Mouse (Mus musculus): ENCODE data around the gene Tnfrsf25.
A peak's percentile ranks its signal among the peaks of the same experiment; 100 is the strongest.

Gene Tnfrsf25

DNA sequence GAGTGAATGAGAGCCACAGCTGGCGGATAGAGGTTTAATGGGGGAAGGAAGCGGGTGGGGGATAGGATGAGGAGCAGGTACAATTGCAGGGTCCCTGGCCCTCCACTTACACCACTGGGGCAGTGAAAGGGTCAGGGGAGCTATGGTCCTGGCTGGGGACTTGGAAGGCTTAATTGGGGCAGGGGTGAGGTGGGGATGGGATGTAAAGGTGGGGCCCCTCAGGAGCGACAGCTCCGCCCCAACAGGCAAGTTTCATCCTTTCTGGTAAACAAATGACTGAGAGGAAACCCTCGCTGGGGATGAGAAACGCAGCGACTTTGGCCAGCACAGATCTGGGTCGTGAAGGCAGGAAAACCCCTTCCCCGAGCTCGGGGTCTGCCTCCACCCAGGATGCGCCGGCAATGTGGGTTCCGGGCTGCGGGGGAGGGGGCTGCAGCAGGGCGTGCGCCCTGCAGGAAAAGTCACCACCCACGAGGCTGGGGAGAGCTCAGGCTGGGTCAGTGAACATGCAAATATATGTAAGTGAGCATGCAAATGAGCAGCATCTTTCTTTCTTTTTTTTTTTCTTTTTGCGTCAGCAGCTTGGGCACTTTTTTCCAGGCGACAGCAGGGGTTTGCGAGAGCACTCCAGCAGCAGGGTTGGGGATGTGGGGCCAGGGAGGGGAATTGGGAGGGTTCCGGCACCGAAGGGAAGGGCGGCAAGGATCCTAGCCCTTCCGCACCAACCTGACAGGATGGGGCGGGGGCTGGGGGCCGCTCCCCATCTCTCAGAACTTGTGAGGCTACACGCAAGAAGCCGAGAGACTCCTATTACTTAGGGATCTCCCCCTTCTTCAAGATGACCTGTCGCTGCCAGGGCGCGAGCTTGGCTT, 4.8 kb downstream of the Tnfrsf25 start:
- no peak for DNase-seq (ENCODE audit: low read depth)

DNA sequence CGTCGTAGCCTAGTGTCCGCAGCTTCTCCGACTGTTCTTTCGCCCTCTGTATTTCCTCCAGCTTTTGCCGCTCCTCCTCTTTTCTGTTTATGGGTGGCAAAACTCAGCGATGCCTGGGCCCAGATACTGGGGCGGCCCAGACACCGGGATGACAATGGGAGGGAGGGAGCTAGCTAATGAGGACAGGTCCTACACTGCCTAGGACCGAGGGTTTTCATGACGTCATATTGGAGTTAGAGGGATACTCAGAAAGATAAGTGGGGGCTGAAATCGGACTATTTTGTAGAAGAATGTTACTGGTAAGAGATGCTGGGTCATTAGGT, 5.4 kb downstream of the Tnfrsf25 start:
- no peak for DNase-seq (ENCODE audit: low read depth)

DNA sequence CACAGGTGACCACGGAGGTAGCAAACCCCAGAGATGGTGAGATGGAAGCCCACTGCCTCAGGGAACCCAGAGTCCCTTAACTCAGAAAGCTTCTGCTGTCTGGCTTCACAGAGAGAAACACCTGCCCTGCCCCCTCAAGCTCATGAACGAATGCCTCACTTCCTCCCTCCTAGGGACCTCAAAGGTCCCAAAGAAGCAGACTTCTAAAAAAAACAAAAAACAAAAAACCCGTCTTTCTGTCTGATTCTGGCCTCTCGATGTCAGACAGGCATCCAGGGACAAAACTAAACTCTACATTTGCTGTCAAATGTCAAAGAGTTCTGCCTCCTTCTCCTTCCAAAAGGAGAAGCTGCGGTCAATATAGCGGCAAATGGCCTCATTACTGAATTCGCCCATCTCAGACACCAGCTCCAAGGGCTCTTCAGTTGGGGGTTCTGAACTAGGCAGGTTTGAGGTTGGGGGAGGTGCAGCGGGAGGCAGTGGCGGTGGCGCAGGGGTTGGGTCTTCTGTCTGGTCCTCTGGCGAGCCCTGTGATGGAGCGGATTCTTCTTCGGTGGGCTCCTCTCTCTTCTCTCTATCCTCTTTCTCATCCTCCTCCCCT, 8.7 kb downstream of the Tnfrsf25 start:
- no peak for DNase-seq (ENCODE audit: low read depth)

DNA sequence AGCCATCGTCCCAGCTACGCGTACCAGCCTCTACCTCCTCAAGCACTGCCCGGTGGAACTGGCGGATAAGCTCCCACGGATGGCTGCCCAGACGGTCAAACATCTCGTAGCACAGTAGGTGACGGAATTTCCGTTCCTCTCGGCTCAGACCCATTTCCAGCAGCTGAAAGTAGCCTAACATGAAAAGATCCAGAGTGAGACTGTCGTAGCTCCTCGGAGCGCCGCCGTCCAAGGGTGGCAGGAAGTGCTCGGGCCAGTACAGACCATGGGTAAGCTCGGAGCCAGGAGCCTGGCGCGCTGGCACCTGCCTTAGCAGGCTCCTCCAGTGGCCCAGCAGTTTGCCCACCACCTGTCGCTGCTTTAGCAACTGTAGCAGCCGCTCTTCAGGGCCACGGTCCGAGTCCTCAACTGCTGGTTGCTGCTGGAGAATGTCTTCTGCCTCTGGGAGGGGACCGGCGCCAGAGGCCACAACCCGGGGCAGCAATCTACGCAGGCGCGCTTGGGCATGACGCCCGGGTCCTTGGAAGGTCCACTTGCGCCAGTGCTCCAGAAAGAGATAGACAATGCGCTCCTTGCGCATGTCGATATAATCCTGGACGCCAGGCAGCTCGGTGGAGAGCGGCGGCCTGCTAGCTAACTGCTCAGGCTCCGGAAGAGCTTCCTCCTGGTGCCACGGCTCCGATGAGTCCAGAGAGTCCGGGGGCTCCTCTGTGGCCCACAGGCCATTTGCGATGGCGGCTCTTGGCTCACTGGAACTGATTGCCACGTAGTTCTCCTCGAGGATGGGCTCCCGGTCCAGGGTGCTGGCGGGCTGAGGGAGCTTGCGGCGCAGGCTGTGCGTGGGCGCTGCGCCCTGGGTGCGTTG, 9.7 kb downstream of the Tnfrsf25 start:
- DNase-seq (ENCODE audit: low read depth), result no peak

DNA sequence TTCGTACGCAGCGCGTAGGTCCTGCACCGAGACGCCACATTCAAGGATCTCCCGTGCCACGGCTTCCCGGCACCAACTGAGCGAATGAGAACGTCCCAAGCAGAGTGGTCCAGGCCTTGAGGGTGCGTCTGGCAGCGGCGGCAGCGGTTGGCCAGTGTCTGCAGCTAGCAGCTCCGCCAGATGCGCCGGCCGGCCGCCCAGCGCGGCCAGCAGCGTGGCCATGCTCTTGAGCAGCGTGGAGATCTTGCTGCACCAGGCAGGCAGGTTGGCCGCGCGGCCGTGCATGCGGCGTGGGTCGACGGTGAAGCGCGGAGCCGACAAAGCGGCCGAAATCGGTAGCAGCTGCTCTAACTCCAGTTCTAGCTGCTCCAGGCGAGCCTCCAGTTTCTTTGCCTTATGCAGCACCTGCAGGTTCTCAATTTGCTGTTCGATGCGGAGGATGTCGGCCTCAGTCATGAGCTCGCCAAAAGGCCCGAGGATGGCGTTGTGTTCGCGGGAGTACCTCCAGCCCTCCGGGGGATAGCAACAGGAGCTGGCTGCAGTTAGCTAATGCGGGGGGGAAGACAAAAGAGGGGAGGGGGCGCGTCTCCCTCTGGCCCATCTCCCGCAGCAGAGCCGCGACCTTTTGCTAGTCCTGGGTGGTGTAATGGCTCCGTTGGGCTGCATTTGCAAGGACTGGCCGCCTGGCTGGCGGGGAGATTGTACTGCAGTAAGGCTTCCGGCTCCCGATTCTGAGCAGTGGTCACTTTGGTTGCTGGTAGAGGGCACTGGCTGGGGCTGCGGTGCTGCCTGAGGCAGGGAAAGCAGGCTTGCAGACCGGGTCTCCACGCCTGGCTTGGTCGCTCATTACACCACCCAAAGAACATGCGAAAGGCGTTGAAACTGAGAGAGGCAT, 10.5 kb downstream of the Tnfrsf25 start:
- DNase-seq (ENCODE audit: low read depth), result no peak

DNA sequence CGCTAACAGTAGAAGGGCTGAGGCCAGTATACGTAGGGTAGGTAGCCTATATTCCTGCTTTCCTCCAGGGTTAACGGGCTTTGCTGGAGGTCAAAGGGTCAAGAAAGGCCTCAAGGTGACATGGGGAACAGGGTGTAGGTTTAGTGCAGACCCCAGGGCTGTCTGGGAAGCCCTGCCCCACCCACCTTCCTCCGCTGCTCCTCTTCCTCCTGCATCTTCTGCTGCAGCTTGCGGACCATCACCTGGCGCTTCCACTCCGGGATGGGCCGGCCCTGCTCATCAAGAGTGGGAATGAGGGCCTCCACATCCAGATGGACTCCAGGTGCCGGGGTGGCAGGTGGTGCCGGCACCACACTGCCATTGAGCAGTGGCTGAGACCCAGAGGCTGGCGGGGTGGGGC, 12.2 kb downstream of the Tnfrsf25 start:
- no peak for DNase-seq (ENCODE audit: low read depth)

DNA sequence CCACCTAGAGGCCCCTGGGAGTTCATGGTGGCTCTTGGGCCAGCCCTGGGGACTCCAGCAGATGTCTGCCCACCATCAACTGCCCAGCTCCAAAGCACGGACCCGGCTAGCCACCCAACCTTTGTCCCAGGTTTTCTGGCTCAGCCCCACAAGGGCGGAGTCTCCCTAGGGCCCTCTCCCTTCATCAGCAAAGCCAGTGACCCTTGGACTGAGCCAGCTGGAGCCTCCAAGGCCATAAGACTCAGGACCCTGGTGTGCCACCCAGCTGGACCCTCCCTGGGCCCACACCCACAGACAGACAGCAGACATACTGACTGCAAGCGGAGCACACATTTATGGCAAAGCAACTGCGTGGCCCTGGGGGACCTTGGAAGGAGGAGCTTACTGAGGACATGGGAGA, 13.1 kb downstream of the Tnfrsf25 start:
- DNase-seq (ENCODE audit: low read depth), result no peak

DNA sequence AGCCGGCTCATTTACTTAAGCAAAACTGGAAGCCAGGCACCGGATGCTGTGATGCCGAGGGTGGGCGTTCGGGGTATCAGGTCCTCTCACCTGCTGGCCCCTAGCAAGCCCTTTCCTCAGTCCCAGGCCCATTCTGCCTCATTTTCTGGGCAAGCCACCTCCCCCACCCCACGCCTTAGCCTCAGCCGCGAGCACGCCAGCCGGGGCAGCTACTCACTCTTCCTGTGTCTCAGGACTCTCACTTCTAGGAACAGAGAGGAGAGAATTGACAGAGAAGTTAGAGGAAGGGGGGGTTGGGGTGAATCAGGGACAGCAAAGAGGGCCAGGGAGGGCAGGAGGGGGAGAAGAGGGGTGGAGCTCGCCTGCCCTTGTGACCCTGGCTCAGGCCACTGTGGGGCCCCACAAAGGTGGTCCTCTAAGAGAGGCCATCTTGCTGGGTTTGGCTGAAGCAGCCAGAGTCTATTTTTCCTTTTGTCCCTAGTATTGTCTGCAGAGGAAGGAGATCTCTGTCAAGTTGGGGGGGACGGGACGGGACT, 13.7 kb downstream of the Tnfrsf25 start:
- no peak for DNase-seq (ENCODE audit: low read depth)

DNA sequence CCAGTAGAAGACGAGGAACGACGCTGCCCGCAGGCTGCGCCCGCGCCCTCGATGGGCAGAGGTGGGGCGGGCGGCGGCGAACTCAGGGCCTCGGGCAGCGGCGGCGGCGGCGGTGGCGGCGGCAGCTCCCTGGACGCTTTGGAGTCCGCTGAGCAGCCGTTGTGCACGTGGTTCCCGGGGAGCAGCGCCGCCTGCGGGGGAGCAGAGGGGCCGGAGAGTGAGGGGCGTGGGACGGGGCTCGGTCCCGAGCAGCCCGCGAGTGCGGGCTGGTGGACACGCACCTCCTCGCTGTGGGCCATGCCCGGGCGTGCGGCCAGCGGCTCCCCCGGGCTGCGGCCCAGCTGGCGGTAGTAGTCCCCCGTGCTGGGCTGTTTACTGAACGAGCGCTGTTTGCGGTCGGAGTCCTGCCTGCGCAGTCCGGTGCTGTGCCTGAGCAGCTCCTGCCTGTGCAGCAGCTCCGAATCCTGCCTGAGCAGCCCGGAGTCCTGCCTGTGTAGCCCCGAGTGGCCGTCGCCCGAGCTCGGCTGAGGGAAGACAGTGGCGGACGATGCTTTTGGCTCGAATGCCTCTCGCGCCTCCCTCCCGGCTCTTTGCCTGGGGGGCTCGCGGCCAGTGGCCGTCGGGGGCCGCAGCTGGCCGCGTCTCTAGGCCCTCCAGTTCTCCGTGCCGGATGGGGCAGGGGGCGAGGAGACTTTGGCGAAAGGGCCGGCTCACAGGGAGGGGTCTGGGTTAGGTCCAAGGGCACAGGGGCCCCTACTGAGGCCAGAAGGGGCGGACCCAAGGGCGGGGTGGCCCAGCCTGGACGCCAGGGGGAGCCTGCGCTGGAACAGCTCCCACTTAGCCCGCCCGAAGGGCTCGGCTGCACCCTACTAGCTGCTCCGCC, 15.3 kb downstream of the Tnfrsf25 start:
- DNase-seq (ENCODE audit: low read depth), result no peak

DNA sequence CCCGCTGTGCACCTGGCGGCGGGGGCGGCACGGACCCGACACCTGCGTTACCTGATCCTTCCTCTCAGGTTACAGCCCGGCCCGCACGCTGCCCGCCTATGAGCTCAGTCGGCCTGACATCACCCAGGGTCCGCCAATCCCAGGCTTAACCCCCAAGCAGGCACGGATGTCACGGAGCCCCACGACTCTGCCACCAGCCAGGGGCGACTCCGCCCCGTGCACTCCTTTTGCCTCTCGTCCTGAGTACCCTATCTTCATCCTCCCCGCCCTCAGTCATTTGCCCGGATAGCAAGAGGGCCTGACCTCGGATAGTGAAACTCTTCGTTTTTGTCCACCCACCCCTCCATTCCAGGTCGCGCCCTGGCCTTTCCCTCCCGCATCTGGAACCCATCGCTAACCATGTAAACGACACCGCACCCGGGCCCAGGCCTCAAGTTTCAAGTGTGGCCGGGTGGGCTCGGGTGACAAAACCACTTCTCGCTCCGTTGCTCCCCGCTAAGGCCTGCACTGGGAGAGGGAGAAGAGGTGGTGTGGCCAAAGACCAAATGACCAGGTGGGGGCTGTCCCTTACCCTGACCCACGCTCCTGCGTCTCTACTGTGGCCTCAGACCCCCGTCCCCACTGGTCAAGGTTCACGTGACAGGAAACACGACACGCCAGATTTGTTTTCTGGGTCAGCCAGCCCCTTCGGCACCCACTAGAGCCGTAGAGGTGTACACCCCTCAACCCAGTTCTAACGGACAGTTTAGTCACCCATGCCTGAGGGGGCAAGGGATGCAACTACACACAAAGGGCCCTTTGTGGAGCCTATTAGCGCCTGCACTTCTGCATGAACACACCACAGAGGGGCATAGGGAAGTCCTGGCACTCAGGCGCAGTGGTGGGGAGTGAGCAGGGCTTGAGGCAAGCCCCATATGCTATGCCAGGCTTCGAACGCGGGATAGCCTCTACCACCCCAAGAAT, 16.4 kb downstream of the Tnfrsf25 start:
- DNase-seq (ENCODE audit: low read depth), result no peak

DNA sequence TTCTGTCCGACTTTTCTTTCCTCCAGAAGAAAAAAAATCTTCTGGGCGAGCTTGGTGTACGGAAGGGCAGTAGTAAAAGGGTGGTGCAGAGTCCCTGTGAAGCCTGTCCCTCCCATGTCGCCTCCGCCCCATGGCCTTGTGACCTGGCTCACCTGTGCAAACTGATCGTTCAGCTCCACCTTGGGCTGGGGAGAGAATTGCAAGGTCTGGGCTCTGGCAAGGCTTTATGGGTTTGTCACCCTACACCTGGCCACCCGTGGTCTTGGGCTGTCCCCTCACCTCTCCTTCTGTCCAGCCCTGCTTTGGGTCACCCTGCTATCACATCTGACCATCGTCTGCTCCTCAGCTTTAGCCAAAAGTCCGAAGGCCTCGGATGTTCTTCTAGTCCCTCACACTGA, 17.0 kb downstream of the Tnfrsf25 start:
- DNase-seq (ENCODE audit: low read depth), result no peak

DNA sequence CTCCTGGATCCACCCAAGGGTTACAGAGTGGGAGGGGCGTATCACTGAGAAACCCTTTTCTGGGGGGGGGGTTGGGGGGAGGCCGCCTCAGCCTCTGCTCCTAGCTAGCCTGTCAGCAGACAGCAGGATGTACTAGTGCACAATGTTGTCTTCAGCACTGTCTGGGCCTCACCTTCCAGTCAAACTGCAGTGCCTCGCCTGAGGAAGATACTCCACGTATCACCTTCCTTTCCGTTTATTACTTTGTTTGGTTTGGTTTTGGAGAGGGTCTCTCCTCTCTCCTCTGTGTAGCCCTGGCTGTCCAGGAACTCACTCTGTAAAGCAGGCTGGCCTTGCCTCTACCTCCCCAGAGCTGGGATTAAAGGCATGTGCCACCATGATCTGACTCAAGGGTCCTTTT, 17.5 kb downstream of the Tnfrsf25 start:
- no peak for DNase-seq (ENCODE audit: low read depth)

DNA sequence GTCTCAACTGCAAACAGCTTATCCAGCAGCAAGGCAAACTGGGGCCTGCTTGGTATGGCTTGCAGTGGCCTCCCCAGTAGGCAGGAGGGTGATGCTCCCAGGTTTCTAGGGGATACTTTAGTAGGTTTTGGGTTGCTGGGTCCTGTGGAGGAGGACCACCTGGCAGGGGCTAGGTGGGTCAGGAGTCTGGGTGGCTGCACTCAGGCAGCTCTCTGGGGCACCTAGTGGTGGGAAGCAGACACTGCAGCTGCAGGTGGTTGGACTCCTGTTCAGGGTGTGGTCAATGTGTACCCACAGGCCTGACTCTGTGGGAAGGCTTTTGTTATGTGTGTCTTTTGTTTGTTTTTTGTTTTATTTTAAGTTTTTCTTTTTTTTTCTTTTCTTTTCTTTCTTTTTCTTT, 18.8 kb downstream of the Tnfrsf25 start:
- peak; percentile 62 for DNase-seq (ENCODE audit: low read depth)

DNA sequence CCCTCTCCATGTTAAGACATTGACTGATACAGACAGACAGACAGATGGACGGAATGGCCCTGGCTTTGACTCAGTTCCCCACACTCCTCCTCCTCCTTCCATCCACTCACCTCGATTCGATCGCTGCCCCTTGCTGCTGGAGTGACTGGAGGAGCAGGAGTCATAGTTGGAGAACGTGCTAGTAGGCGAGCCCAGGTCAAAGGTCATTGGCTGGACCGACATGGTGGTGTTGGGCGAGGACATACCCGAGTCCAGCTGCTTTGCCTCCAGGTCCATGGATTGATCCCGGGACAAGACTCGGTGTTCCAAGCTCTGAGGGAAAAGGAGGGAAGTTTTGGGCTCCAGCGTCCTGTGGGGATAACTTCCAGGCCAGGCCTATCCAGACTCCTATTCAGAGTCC, 19.6 kb downstream of the Tnfrsf25 start:
- no peak for DNase-seq (ENCODE audit: low read depth)

DNA sequence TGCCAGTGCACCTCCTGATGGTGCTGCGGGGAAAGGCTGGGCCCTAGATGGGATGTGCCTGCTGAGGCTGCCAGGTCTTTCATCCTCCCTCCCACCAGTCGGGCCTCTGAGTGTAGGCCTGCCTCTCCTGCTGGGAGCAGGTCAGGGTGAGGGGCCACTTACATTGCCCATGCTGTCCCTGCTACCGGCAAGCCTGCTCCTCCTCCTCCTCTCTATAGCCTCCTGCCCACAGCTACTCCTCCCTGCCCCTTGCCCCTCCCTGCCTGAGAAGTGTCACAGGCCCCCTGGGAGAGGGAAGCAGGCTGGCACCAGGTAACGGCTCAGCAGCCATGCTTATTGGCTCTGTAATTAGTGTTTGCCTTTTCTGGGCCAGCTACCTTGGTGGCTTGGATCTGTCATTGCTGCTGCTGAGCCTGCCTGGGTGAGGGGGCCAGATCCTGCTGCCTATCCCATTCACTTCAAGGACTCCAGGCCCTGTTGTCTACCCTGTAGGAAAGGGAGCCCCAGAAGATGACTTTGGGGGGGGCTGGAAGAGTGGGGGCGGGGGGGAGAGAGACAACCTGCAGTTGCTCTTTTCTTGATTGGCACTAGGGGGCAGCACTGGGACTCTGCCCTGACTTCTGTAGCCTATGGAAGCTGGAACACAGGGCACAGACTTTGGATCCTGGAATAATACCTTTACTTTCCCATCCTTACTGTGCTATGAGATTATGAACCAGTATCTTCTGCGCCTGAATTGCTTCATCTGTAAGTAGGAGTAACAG, 20.6 kb downstream of the Tnfrsf25 start:
- no peak for DNase-seq (ENCODE audit: low read depth)

DNA sequence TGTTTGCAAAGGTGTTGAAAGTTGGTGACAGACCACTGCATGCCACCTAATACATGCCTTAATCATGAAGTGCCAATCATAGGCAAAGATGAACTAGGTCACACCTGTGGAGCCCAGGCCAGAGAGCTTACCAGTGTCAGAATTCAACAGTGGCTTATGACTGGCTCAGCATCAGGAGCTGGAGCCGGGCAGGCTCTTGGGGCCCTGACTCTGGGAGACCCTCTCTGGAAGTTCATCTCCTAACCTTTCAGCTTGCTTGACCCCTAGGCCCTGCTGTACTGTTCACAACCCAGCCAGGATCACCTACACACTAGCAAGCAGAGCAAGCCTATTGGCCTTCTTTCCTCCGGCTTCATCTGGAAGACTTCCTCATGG, 21.1 kb downstream of the Tnfrsf25 start:
- DNase-seq (ENCODE audit: low read depth), result no peak

DNA sequence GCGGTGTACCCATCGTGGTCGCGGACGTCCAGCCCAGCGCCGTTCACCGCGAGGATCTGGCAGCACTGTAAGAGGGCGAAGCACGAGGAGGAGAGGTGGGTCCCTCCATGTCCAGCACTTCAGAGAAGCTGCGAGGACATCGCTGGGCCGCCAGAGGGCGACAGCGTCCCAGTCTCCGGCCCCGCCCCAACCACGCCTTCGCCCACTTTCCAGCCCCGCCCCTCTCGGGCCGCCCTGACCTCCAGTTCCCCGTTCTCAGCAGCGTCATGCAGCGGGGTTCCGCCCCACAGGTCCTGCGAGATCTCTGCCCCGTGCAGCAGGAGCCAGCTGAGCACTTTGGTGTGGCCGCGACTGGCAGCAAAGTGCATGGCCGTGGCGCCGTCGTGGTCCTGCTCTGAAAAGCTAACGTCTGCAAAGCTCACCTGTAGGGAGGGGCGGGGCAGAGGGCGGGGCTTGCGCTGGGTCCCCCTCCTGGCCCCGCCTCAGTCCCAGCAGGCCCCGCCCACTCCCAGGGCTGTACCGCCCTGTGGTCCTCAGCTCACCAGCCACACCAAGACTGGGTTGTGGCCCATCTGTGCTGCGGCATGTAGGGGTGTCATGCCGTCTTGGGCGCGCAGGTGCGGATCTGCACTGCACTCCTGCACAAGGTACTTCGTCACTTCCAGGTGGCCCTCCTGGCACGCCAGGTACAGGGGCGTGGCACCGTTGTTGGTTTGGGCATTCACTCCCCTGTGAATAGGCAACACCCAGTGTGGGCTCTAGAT, 22.9 kb downstream of the Tnfrsf25 start:
- DNase-seq (ENCODE audit: low read depth), result peak; percentile 70

DNA sequence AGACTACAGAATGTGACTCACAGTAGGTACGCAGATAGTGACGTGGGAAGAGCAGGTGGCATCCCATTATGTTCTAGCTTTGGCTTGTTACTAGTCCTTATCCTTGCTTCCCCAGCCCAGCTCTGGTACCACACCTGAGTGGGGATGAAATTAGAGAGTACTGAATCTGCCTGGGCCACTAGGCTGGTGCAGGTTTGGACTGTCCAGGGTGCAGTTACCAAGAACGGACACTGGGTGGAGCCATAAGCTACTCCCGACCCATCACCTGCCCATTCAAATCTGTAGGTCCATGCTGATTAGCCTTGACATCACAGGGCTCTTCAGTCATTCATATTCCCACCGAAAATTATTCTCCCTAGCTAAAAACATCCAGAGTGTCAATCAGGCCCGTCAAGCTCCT, 24.7 kb downstream of the Tnfrsf25 start:
- DNase-seq (ENCODE audit: low read depth), result no peak

Data from c-Kit-positive CD71-positive TER-119-negative erythroid progenitor cells, embryonic 14.5 days (primary cell).